11 mouse cellular contexts compared by ENCODE assay signal in genomic region chr5:114593161-114593821, GRCm38 (mm10). TPM values are rescaled to one million over a fixed set of nuclear protein-coding genes. Genes with fewer than 3 reads are reported as not detected.
DNase-seq lines count a peak whose midpoint lies in the region; ATAC-seq and TF ChIP-seq lines count a peak whose summit lies in the region.
"Had no signal": no experiment of that assay in that cellular context is flagged by ENCODE, and none has a peak within 500 bp of the region (broad histone marks: within the 10 kb centered on the region; RNA-seq: fewer than 3 reads in every experiment).

No protein-coding gene starts in this region.

- no peak overlapping the region for H3K4me2 ChIP-seq in hindbrain, postnatal 0 days (ENCODE audit: low read depth, low read length)

- peaks cover 24% of the 10 kb centered on the region for H3K36me3 ChIP-seq in hindbrain, embryonic 10.5 days
- H3K36me3 ChIP-seq in hindbrain, postnatal 0 days (ENCODE audit: insufficient read depth, low read length), result no peaks in the 10 kb centered on the region; the same call in 1 of the 2 replicates

- peaks cover 94% of the 10 kb centered on the region for H3K4me1 ChIP-seq in hindbrain, embryonic 10.5 days (replicated peaks)
- H3K4me1 ChIP-seq in hindbrain, postnatal 0 days (ENCODE audit: insufficient read depth, low read length), result peaks cover 39% of the 10 kb centered on the region

- 67% methylated on average over 12 of the region's 12 CpGs for WGBS in hindbrain, embryonic 10.5 days
- 49% methylated on average over 12 of the region's 12 CpGs for WGBS in hindbrain, postnatal 0 days

- DNase-seq in hindbrain, embryonic 10.5 days (ENCODE audit: low spot score), result no peak
- no peak for DNase-seq in hindbrain, postnatal 0 days (ENCODE audit: low spot score)
- DNase-seq in spleen, postnatal 36 days (ENCODE audit: low spot score in 2 of 2), result peak; percentile 47 to 48
- no peak for DNase-seq in spleen, adult 12 weeks (ENCODE audit: low spot score)
- DNase-seq in kidney, postnatal 25 days, result peak; percentile 30 to 68
- peak; percentile 53 for DNase-seq in thymus, postnatal 25 days
- DNase-seq in embryo, embryonic 10 days (ENCODE audit: low spot score), result no peak
- no peak for DNase-seq in cerebellum, postnatal 4 days (ENCODE audit: low spot score in 2 of 2)
- DNase-seq: cerebellum, adult 2 months had no signal

- no peak for TF ChIP-seq CTCF in hindbrain, postnatal 0 days (IDR thresholded peaks at IDR 0.05; ENCODE audit: low read depth)

- no peak overlapping the region for H3K4me3 ChIP-seq in hindbrain, embryonic 10.5 days
- H3K4me3 ChIP-seq in hindbrain, postnatal 0 days (ENCODE audit: low read length), result no peak overlapping the region
- H3K4me3 ChIP-seq: left cerebral cortex, adult 2 months had no signal

- no peak overlapping the region for H3K9ac ChIP-seq in hindbrain, postnatal 0 days (replicated peaks; ENCODE audit: low read length)

- H3K27ac ChIP-seq in hindbrain, embryonic 10.5 days, result peak overlapping the region; percentile 75
- no peak overlapping the region for H3K27ac ChIP-seq in hindbrain, postnatal 0 days
- H3K27ac ChIP-seq: left cerebral cortex, adult 2 months had no signal

- H3K9me3 ChIP-seq in hindbrain, embryonic 10.5 days, result no peaks in the 10 kb centered on the region
- H3K9me3 ChIP-seq in hindbrain, postnatal 0 days (ENCODE audit: low read length), result no peaks in the 10 kb centered on the region
- H3K9me3 ChIP-seq: G1E had no signal

- peaks cover 7% of the 10 kb centered on the region; the same call in 1 of the 2 replicates for H3K27me3 ChIP-seq in hindbrain, embryonic 10.5 days (ENCODE audit: insufficient read depth, poor library complexity, severe bottlenecking)
- no peaks in the 10 kb centered on the region for H3K27me3 ChIP-seq in hindbrain, postnatal 0 days (ENCODE audit: insufficient read depth, low read length)

- ATAC-seq in hindbrain, postnatal 0 days, result no peak

RNA-seq across cellular contexts. Expression of gene Fam222a, which starts 25.5 kb away (rescaled TPM):
- 3.9 and 6.5 TPM in 2 replicates for polyA plus RNA-seq in hindbrain, embryonic 10.5 days (2016; fragmentation: Nextera tagmentation; extraction: Ambion mirVana)
- total RNA-seq in hindbrain, postnatal 0 days (2014; rRNA removed), result 11.7 and 15.1 TPM in 2 replicates
- 2.8 and 2.9 TPM in 2 replicates for polyA plus RNA-seq in hindbrain, postnatal 0 days (2015; fragmentation: Nextera tagmentation; extraction: Ambion mirVana)

Comparison
In these comparisons a context has a peak if more than half of its experiments do, and no peak if none do; other contexts are left out.
1. DNase-seq: peak in spleen, postnatal 36 days (2 of 2), kidney, postnatal 25 days (2 of 2) and thymus, postnatal 25 days (single experiment); none in hindbrain, embryonic 10.5 days (single experiment), hindbrain, postnatal 0 days (single experiment), spleen, adult 12 weeks (single experiment), embryo, embryonic 10 days (single experiment) and cerebellum, postnatal 4 days (0 of 2).